Comparison of ENCODE assay signal across 8 mouse cellular contexts in the genomic region with DNA sequence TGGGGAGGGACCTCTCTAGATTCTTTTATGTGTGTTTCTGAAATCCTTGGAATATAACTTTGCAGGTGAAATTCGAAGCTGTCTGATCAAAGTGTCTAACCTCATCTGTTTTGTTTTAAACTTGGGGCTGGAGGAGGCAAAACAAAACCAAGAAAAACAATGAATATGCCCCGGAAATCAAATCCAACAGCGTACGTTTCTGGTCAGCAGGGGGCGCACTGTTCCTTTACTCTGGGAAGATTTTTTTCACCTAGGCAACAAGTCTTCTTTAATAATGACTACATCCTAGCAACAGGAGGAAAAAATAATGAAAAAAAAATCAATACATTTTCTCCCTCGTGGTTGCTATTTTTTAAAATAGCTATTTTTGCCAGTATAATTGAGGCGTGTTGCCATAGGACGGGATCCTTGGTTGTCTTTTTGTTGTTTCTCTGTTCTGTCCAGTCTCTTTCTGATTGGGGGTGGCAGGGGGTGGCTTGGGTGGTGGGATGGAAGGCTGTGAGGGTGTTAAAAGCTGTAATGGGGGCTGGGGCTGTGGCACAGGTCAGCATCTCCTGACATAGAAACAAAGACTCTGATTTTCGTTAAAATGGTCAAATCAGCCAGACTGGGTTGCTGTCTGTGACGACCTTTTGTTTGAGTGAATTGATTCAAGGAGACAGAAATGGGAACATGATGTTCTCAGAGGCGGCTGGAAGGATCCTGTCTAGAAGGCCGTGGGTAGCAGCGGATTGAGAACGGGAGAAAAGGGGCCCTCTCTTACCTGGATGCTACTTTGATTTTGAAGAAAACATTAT. TPM values are rescaled to one million over a fixed set of nuclear protein-coding genes. Genes with fewer than 3 reads are reported as not detected.
DNase-seq lines count a peak whose midpoint lies in the region; ATAC-seq and TF ChIP-seq lines count a peak whose summit lies in the region.
"Had no signal": no experiment of that assay in that cellular context is flagged by ENCODE, and none has a peak within 500 bp of the region (broad histone marks: within the 10 kb centered on the region; RNA-seq: fewer than 3 reads in every experiment).

No protein-coding gene starts in this region.

- TF ChIP-seq POLR2A in small intestine, adult 2 months (IDR thresholded peaks at IDR 0.05; ENCODE audit: low read depth, low read length) = no peak

- H3K27ac ChIP-seq in forebrain, embryonic 15.5 days (replicated peaks) = peak overlapping the region; percentile 16
- no peak overlapping the region for H3K27ac ChIP-seq in small intestine, adult 2 months (ENCODE audit: insufficient read depth, low read depth, low read length)
- H3K27ac ChIP-seq: neural tube, embryonic 13.5 days had no signal

- no peak overlapping the region for H3K9ac ChIP-seq in forebrain, embryonic 15.5 days (replicated peaks)
- H3K9ac ChIP-seq: neural tube, embryonic 13.5 days had no signal

- peaks cover 6% of the 10 kb centered on the region; the same call in 1 of the 2 replicates for H3K4me1 ChIP-seq in forebrain, embryonic 15.5 days
- peaks cover 9% of the 10 kb centered on the region for H3K4me1 ChIP-seq in small intestine, adult 2 months (ENCODE audit: control insufficient read depth, insufficient read depth, insufficient read length, low read length)
- H3K4me1 ChIP-seq: neural tube, embryonic 13.5 days had no signal

- H3K4me2 ChIP-seq in forebrain, embryonic 15.5 days (replicated peaks) = no peak overlapping the region
- H3K4me2 ChIP-seq: neural tube, embryonic 13.5 days had no signal

- no peaks in the 10 kb centered on the region for H3K9me3 ChIP-seq in forebrain, embryonic 15.5 days
- H3K9me3 ChIP-seq: neural tube, embryonic 13.5 days had no signal

- no peaks in the 10 kb centered on the region for H3K36me3 ChIP-seq in forebrain, embryonic 15.5 days
- H3K36me3 ChIP-seq in small intestine, adult 2 months (ENCODE audit: control insufficient read depth, insufficient read depth, low read length) = no peaks in the 10 kb centered on the region
- H3K36me3 ChIP-seq: neural tube, embryonic 13.5 days had no signal

- peak; percentile 87 for DNase-seq in MN1 (ENCODE audit: low spot score)
- peak; percentile 76 for DNase-seq in c-Kit-positive CD71-negative TER-119-negative erythroid progenitor cells, embryonic 14.5 days (ENCODE audit: low read depth)
- peak; percentile 78 for DNase-seq in layer of hippocampus, postnatal 36 days
- peak; percentile 74 for DNase-seq in mesoderm, embryonic 11.5 days (ENCODE audit: low read depth, low spot score)

- peak; percentile 47; the same call in 1 of the 2 replicates for ATAC-seq in forebrain, embryonic 15.5 days (replicated peaks)
- ATAC-seq in hematopoietic stem cell, adult 5-6 weeks (replicated peaks in 1 of 2; ENCODE audit: insufficient read depth in 1 of 2, low FRiP score in 2 of 2, low TSS enrichment in 1 of 2, low read depth in 1 of 2, poor library complexity in 2 of 2, severe bottlenecking in 2 of 2) = peak; percentile 46 to 52; a peak in 2 of 4 replicates

- no peak overlapping the region for H3K4me3 ChIP-seq in forebrain, embryonic 15.5 days
- H3K4me3 ChIP-seq in small intestine, adult 2 months (ENCODE audit: low read depth, low read length) = no peak overlapping the region
- H3K4me3 ChIP-seq: neural tube, embryonic 13.5 days had no signal

- TF ChIP-seq CTCF in small intestine, adult 2 months (IDR thresholded peaks at IDR 0.05; ENCODE audit: extremely low read depth, insufficient read length, insufficient replicate concordance, low read depth, low read length) = peak; percentile 13; the same call in 1 of the 2 replicates

- H3K27me3 ChIP-seq in forebrain, embryonic 15.5 days = no peaks in the 10 kb centered on the region
- no peaks in the 10 kb centered on the region for H3K27me3 ChIP-seq in small intestine, adult 2 months (ENCODE audit: control insufficient read depth, insufficient read depth, low read length)
- H3K27me3 ChIP-seq: neural tube, embryonic 13.5 days had no signal

- 18% methylated on average over 14 of the region's 14 CpGs for WGBS in forebrain, embryonic 15.5 days
- WGBS in small intestine, adult 2 months = 41% methylated on average over 14 of the region's 14 CpGs

RNA-seq across cellular contexts. Expression of a gene that starts 5.8 kb away (rescaled TPM):
- polyA plus RNA-seq in forebrain, embryonic 15.5 days (2015; fragmentation: Nextera tagmentation; extraction: Ambion mirVana) = not detected in 2 replicates
- not detected in 2 replicates for total RNA-seq in hematopoietic stem cell, adult 5-6 weeks (2017)
- under 1 TPM; 0.18 to 0.25 TPM for total RNA-seq in layer of hippocampus, postnatal 36 days (2021)
- polyA plus RNA-seq in small intestine, adult 2 months (2012; rRNA removed) = 0.11 TPM in 1 of 2 replicates, not detected in the other
- polyA plus RNA-seq: neural tube, embryonic 13.5 days had no signal

RNA-seq across cellular contexts. Expression of a gene that starts 43.2 kb away (rescaled TPM):
- polyA plus RNA-seq in forebrain, embryonic 15.5 days (2015; fragmentation: Nextera tagmentation; extraction: Ambion mirVana) = 54.7 and 56.2 TPM in 2 replicates
- total RNA-seq in hematopoietic stem cell, adult 5-6 weeks (2017) = 78.9 and 88.2 TPM in 2 replicates
- total RNA-seq in layer of hippocampus, postnatal 36 days (2021) = 10 to 100 TPM; 18.0 to 18.2 TPM
- 1.6 and 2.4 TPM in 2 replicates for polyA plus RNA-seq in small intestine, adult 2 months (2012; rRNA removed)

RNA-seq across cellular contexts. Expression of a gene that starts 50.9 kb away (rescaled TPM):
- polyA plus RNA-seq in forebrain, embryonic 15.5 days (2015; fragmentation: Nextera tagmentation; extraction: Ambion mirVana) = not detected in 2 replicates
- not detected in 2 replicates for total RNA-seq in hematopoietic stem cell, adult 5-6 weeks (2017)
- not detected for total RNA-seq in layer of hippocampus, postnatal 36 days (2021)
- not detected in 2 replicates for polyA plus RNA-seq in small intestine, adult 2 months (2012; rRNA removed)
- polyA plus RNA-seq: neural tube, embryonic 13.5 days had no signal
